Mouse (Mus musculus) adipose tissue, adult 10 weeks (tissue): ENCODE results near the gene Slc26a1. TPM values are rescaled to one million over a fixed set of nuclear protein-coding genes. Genes with fewer than 3 reads are reported as not detected.

ENCODE experiments used
- polyA plus RNA-seq: library from polyadenylated mRNA; stranded (reverse); fragments of 350-450 nt; fragmentation: Illumina TruSeq; extraction: RNeasy Lipid Tissue Mini Kit (QIAGEN cat#74804); gene quantifications from one replicate; pipeline ENCODE4 v1.2.3, GENCODE M21; 2014; ENCODE audit warnings: low read depth, low replicate concordance

Gene Slc26a1
- not detected for polyA plus RNA-seq

GRCm38 (mm10) chr5:108675251-108675816, at the start of gene Slc26a1:
Slc26a1 (minus strand) TSS chr5:108675569.

DNA sequence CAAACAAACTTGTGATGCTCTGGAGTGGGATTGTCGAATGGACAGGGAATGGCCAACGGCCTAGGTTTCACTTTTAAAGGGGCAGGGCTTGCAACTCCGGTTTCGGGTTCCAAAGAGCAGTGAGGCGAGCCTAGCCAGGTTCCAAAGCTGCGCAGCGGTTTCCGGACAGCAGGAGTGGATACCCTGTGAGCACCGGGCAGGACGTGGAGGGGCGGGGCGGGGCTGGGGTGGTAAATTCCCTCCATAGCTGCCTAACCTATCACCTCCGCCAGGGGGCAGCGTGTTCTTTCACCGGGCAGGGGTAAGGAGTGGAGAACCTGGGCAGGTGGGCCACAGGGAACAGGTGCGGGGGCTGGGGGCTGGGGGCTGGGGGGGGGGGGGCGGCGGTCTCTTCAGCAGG, 16.9 kb upstream of the Slc26a1 start, which contains the start of gene Fgfrl1:
Fgfrl1 (plus strand) TSS at position 112 of the 400 bp plus-strand sequence.

DNA sequence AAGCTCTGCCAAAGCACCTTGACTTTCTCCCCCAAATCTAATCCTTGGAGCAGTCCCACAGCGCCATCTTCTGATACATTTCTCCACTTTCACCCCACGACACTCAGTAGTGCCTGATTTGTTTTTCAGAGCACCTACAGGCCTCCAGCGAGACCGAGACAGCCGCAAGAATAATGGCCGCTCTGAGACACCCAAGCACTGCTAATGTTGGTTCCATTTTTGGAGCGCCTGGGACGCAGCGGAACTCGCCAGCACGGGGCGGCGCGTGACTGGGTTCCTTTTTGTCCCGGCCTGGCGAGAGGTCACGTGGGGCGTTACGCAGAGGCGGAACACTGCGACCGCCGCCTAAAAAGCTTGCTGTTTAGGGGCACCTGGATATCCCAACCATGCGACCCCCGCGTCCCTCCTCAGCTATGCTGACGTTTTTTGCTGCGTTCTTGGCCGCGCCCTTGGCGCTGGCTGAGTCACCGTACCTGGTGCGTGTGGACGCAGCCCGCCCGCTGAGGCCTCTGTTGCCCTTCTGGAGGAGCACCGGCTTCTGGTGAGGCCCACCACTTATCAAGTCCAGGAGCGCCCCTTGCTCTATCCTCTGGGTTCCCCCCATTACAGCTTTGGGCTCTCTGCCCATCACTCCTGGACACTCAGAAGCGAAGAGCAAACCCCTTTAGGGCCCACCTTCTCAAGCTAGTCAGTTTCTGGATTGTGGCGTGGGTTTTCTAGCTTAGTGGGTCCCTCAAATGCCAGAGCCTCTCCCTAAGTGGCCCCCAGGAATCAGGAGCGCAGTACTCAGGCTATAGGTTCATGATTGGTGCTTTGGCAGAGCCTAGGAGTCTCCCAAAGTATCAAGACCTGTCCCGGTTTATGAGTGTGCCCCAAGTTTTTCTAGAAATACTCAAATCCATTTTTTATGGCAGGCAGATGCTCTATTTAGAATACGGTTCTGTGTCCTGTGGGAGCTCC, 6.1 kb downstream of the Slc26a1 start, which contains the start of gene Dgkq:
Dgkq (minus strand) TSS at position 696 of the 960 bp plus-strand sequence.

DNA sequence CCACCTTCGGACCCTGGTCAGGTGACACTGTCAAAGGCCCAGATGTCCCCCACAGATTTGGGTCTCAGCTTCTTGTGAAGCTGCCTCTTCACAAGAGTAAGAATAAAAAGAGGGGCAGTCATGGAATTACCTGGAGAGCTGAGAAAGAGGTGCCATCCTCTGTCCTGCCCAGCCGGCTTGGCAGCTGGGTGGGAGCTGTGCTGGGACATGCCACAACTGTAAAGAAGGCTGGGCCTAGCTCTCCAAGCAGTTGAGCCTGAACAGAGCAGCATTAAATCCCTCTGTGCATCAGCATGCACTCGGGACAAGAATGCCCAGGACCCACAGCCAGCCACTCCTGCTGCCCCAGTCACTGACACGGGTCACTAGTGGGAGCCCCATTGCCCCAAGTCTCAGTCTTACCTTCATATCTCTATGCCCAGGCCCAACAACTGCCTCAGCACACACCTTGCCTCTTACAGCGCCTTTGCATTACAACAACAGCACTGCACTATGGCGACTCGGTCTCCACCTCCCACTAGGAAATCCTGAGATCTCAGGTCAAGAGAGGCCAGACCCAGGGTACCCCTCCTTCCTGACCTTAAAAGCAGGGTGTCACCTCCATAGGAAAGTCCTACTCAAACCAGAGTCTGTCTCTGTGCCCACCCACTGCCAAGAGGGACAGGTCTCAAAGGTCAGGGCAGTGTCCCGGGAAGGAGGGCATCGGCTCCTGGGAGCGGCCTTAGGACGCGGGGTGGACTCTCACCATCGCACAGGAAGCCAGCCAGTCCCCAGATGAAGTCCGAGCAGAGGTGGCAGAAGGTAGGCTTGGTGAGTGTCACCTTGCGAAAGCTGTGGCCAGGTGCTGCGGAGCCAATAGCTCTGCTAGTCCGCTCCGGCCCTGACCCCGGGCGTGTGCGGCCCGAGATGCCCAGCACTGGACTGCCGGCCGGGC, 15.4 kb downstream of the Slc26a1 start, which contains the start of gene Idua:
Idua (plus strand) TSS at position 634 of the 934 bp plus-strand sequence.

GRCm38 (mm10) chr5:108629634-108630483, 45.5 kb downstream of the Slc26a1 start, which contains the start of the genes Gak and Tmem175:
Gak (minus strand) TSS chr5:108629755.
Tmem175 (plus strand) TSS chr5:108629770.

Other genes with a start within 250 kb of the Slc26a1 start
- gene Atp5k, start 241.1 kb downstream of the Slc26a1 start, polyA plus RNA-seq = 435 TPM
- gene Mfsd7a, start 226.7 kb downstream of the Slc26a1 start, polyA plus RNA-seq = 5.0 TPM
- 11.3 TPM for gene Pcgf3, start 214.3 kb downstream of the Slc26a1 start, polyA plus RNA-seq
- 0.67 TPM for gene Cplx1, start 125.5 kb downstream of the Slc26a1 start, polyA plus RNA-seq
- 66.0 TPM for gene Gak, start 45.8 kb downstream of the Slc26a1 start, polyA plus RNA-seq
- 34.5 TPM for gene Tmem175, start 45.8 kb downstream of the Slc26a1 start, polyA plus RNA-seq
- gene Idua, start 15.2 kb downstream of the Slc26a1 start, polyA plus RNA-seq = 23.0 TPM
- 12.9 TPM for gene Dgkq, start 5.9 kb downstream of the Slc26a1 start, polyA plus RNA-seq
- gene Fgfrl1, start 16.8 kb upstream of the Slc26a1 start, polyA plus RNA-seq = 87.8 TPM
- gene Rnf212, start 99.4 kb upstream of the Slc26a1 start, polyA plus RNA-seq = not detected
- not detected for gene Tmed11, start 119.8 kb upstream of the Slc26a1 start, polyA plus RNA-seq
- gene Vmn2r8, start 133.3 kb upstream of the Slc26a1 start, polyA plus RNA-seq = not detected
- not detected for gene Vmn2r9, start 177.0 kb upstream of the Slc26a1 start, polyA plus RNA-seq